Mouse (Mus musculus) lung, postnatal 4 days (tissue): ENCODE measurements around the gene Tbc1d2.

Source experiments
- DNase-seq, 2 experiments: peaks; one replicate each; pipeline ENCODE4 v3.0.0; 2021

Tbc1d2 gene

GRCm38 (mm10) chr4:46650086-46650753 is at the start of gene Tbc1d2:
Tbc1d2 (minus strand) TSS chr4:46650209.
- DNase-seq: peak; percentile 96 to 97

GRCm38 (mm10) chr4:46696467-46696866 is 46.5 kb upstream of the Tbc1d2 start:
- no peak for DNase-seq

GRCm38 (mm10) chr4:46690565-46690964 is 40.6 kb upstream of the Tbc1d2 start:
- no peak for DNase-seq

- no peak for DNase-seq
Measured at GRCm38 (mm10) chr4:46690023-46690420, 40.0 kb upstream of the Tbc1d2 start.

- DNase-seq: peak; percentile 36 to 79
Measured at GRCm38 (mm10) chr4:46689397-46690022, 39.5 kb upstream of the Tbc1d2 start.

GRCm38 (mm10) chr4:46688213-46688832 is 38.3 kb upstream of the Tbc1d2 start:
- no peak for DNase-seq

- DNase-seq: peak in 1 of 2 experiments; percentile 13
Measured at GRCm38 (mm10) chr4:46684160-46684559, 34.2 kb upstream of the Tbc1d2 start.

- DNase-seq: no peak
Measured at GRCm38 (mm10) chr4:46676646-46677045, 26.6 kb upstream of the Tbc1d2 start.

GRCm38 (mm10) chr4:46675992-46676391 is 26.0 kb upstream of the Tbc1d2 start:
- no peak for DNase-seq

GRCm38 (mm10) chr4:46675272-46675785 is 25.3 kb upstream of the Tbc1d2 start:
- no peak for DNase-seq

GRCm38 (mm10) chr4:46668620-46669019 is 18.6 kb upstream of the Tbc1d2 start:
- no peak for DNase-seq

- DNase-seq: no peak
Measured at GRCm38 (mm10) chr4:46666420-46666819, 16.4 kb upstream of the Tbc1d2 start.

- peak in 1 of 2 experiments; percentile 46 for DNase-seq
Measured at GRCm38 (mm10) chr4:46665371-46665774, 15.4 kb upstream of the Tbc1d2 start.

- DNase-seq: peak; percentile 71 to 84
Measured at GRCm38 (mm10) chr4:46664123-46665009, 14.4 kb upstream of the Tbc1d2 start.

GRCm38 (mm10) chr4:46661433-46661832 is 11.4 kb upstream of the Tbc1d2 start:
- DNase-seq: no peak

GRCm38 (mm10) chr4:46658946-46659345 is 8.9 kb upstream of the Tbc1d2 start:
- DNase-seq: no peak

GRCm38 (mm10) chr4:46657116-46657515 is 7.1 kb upstream of the Tbc1d2 start:
- DNase-seq: peak in 1 of 2 experiments; percentile 80

- no peak for DNase-seq
Measured at GRCm38 (mm10) chr4:46655956-46656355, 5.9 kb upstream of the Tbc1d2 start.

- DNase-seq: no peak
Measured at GRCm38 (mm10) chr4:46655298-46655697, 5.3 kb upstream of the Tbc1d2 start.

GRCm38 (mm10) chr4:46649161-46649560 is 848 bp downstream of the Tbc1d2 start:
- DNase-seq: no peak

- no peak for DNase-seq
Measured at GRCm38 (mm10) chr4:46643676-46644112, 6.3 kb downstream of the Tbc1d2 start.

- DNase-seq: peak; percentile 61 to 72
Measured at GRCm38 (mm10) chr4:46642924-46643675, 6.9 kb downstream of the Tbc1d2 start.
